Mouse (Mus musculus) inflammation-experienced regulatory T-cells, adult 16 weeks (primary cell): ENCODE data around the gene Uchl1. TPM values are rescaled to one million over a fixed set of nuclear protein-coding genes. Genes with fewer than 3 reads are reported as not detected.

ENCODE experiments used
- polyA plus RNA-seq: library from polyadenylated mRNA; unstranded; fragments of 100-300 nt; shearing (Covaris generic); gene quantifications from one replicate; pipeline ENCODE4 v1.2.1, GENCODE M21; 2017

Gene Uchl1
- not detected for polyA plus RNA-seq

GRCm38 (mm10) chr5:66675983-66676382, at the start of gene Uchl1:
Gene Uchl1, plus strand, starts transcription at chr5:66676091.

Other genes with a start within 250 kb of the Uchl1 start
- 2.0 TPM for gene Apbb2, start 57.3 kb upstream of the Uchl1 start, polyA plus RNA-seq
- gene Limch1, start 69.7 kb downstream of the Uchl1 start, polyA plus RNA-seq = not detected